Comparison of ENCODE assay signal across 8 mouse cellular contexts in genomic region chr17:35358763-35359469, GRCm38 (mm10). TPM values are rescaled to one million over a fixed set of nuclear protein-coding genes. Genes with fewer than 3 reads are reported as not detected.
DNase-seq lines count a peak whose midpoint lies in the region; ATAC-seq lines count a peak whose summit lies in the region.
"Had no signal": no experiment of that assay in that cellular context is flagged by ENCODE, and none has a peak within 500 bp of the region (broad histone marks: within the 10 kb centered on the region; RNA-seq: fewer than 3 reads in every experiment).

No protein-coding gene starts in this region.

- no peak for ATAC-seq in megakaryocyte, adult 5-6 weeks (ENCODE audit: poor library complexity, severe bottlenecking)
- no peak for ATAC-seq in forebrain, embryonic 14.5 days
- no peak for ATAC-seq in limb, embryonic 13.5 days (ENCODE audit: low FRiP score, low read depth)
- no peak for ATAC-seq in stomach, embryonic 14.5 days (ENCODE audit: insufficient number of reproducible peaks, insufficient read depth, low FRiP score, low read depth)

- peak overlapping the region; percentile 35; the same call in 1 of the 2 replicates for H3K9ac ChIP-seq in forebrain, embryonic 14.5 days (ENCODE audit: low read length)
- peak overlapping the region; percentile 61 for H3K9ac ChIP-seq in limb, embryonic 13.5 days
- no peak overlapping the region for H3K9ac ChIP-seq in stomach, embryonic 14.5 days (replicated peaks; ENCODE audit: low read depth, low read length)

- H3K4me1 ChIP-seq in megakaryocyte, embryonic 14.5 days = peaks cover 10% of the 10 kb centered on the region
- H3K4me1 ChIP-seq in forebrain, embryonic 14.5 days (ENCODE audit: control insufficient read depth, insufficient read depth, low read length) = no peaks in the 10 kb centered on the region; the same call in 1 of the 2 replicates
- H3K4me1 ChIP-seq in limb, embryonic 13.5 days = peaks cover 9% of the 10 kb centered on the region; the same call in 1 of the 2 replicates
- H3K4me1 ChIP-seq in stomach, embryonic 14.5 days (ENCODE audit: control insufficient read depth, insufficient read depth, low read length) = no peaks in the 10 kb centered on the region; the same call in 1 of the 2 replicates

- H3K4me3 ChIP-seq in megakaryocyte, embryonic 14.5 days (replicated peaks) = peak overlapping the region; percentile 88
- peak overlapping the region; percentile 23 for H3K4me3 ChIP-seq in forebrain, embryonic 14.5 days (ENCODE audit: low read depth, low read length)
- peak overlapping the region; percentile 43 for H3K4me3 ChIP-seq in limb, embryonic 13.5 days
- peak overlapping the region; percentile 29 for H3K4me3 ChIP-seq in stomach, embryonic 14.5 days (ENCODE audit: low read depth, low read length)

- H3K27me3 ChIP-seq in megakaryocyte, embryonic 14.5 days (replicated peaks) = peaks cover 18% of the 10 kb centered on the region
- 0 out of 2 replicates have a peak, but pooled peaks cover 13% of the 10 kb centered on the region for H3K27me3 ChIP-seq in forebrain, embryonic 14.5 days (replicated peaks; ENCODE audit: control insufficient read depth, insufficient read depth, low read length)
- H3K27me3 ChIP-seq in limb, embryonic 13.5 days = peaks cover 30% of the 10 kb centered on the region
- 0 out of 2 replicates have a peak, but pooled peaks cover 2% of the 10 kb centered on the region for H3K27me3 ChIP-seq in stomach, embryonic 14.5 days (ENCODE audit: control insufficient read depth, insufficient read depth, low read length)

- DNase-seq in forebrain, embryonic 14.5 days (ENCODE audit: low spot score) = no peak
- no peak for DNase-seq in layer of hippocampus, adult 18-20 months (ENCODE audit: low spot score in 2 of 2)
- no peak for DNase-seq in Muller cell, postnatal 12 days (ENCODE audit: inconsistent ontology term)
- DNase-seq: gastrocnemius, postnatal 10 days had no signal

- peaks cover 10% of the 10 kb centered on the region for H3K9me3 ChIP-seq in megakaryocyte, embryonic 14.5 days
- H3K9me3 ChIP-seq in forebrain, embryonic 14.5 days (replicated peaks; ENCODE audit: control insufficient read depth, low read length) = no peaks in the 10 kb centered on the region
- H3K9me3 ChIP-seq in limb, embryonic 13.5 days = peaks cover 8% of the 10 kb centered on the region
- H3K9me3 ChIP-seq in stomach, embryonic 14.5 days (ENCODE audit: control insufficient read depth, low read depth, low read length) = no peaks in the 10 kb centered on the region

- no peak overlapping the region for H3K27ac ChIP-seq in forebrain, embryonic 14.5 days (ENCODE audit: low read depth, low read length)
- H3K27ac ChIP-seq in limb, embryonic 13.5 days = no peak overlapping the region
- H3K27ac ChIP-seq in stomach, embryonic 14.5 days (ENCODE audit: low read length) = no peak overlapping the region

- WGBS in forebrain, embryonic 14.5 days = 12% methylated on average over 38 of the region's 38 CpGs
- WGBS in limb, embryonic 13.5 days = 6% methylated on average over 25 of the region's 38 CpGs
- WGBS in stomach, embryonic 14.5 days = 11% methylated on average over 37 of the region's 38 CpGs

- H3K36me3 ChIP-seq in megakaryocyte, embryonic 14.5 days (replicated peaks; ENCODE audit: low read length) = no peaks in the 10 kb centered on the region
- no peaks in the 10 kb centered on the region for H3K36me3 ChIP-seq in forebrain, embryonic 14.5 days (ENCODE audit: control insufficient read depth, insufficient read depth, low read length)
- no peaks in the 10 kb centered on the region for H3K36me3 ChIP-seq in limb, embryonic 13.5 days
- H3K36me3 ChIP-seq in stomach, embryonic 14.5 days (ENCODE audit: control insufficient read depth, insufficient read depth, low read length) = no peaks in the 10 kb centered on the region

- peak overlapping the region; percentile 61 for H3K4me2 ChIP-seq in forebrain, embryonic 14.5 days (ENCODE audit: low read length)
- H3K4me2 ChIP-seq in limb, embryonic 13.5 days (replicated peaks) = peak overlapping the region; percentile 74
- peak overlapping the region; percentile 51 for H3K4me2 ChIP-seq in stomach, embryonic 14.5 days (replicated peaks; ENCODE audit: low read depth, low read length)

RNA-seq across cellular contexts. Expression of gene H2-Q2, which starts 16.9 kb away (rescaled TPM):
- 6.7 TPM in 1 of 2 replicates, not detected in the other for polyA plus RNA-seq in megakaryocyte, embryonic 14.5 days (2012; ENCODE audit: insufficient read depth, low replicate concordance)
- total RNA-seq in megakaryocyte, adult 5-6 weeks (2015) = not detected in 2 replicates
- total RNA-seq in megakaryocyte, adult 5-6 weeks (2017) = not detected in 2 replicates
- 1.1 and 2.1 TPM in 2 replicates for polyA plus RNA-seq in forebrain, embryonic 14.5 days (2014; fragmentation: Nextera tagmentation; extraction: Ambion mirVana)
- polyA plus RNA-seq in limb, embryonic 13.5 days (2015; fragmentation: Nextera tagmentation; extraction: Ambion mirVana) = 0.69 and 0.89 TPM in 2 replicates
- polyA plus RNA-seq in stomach, embryonic 14.5 days (2014; fragmentation: Nextera tagmentation; extraction: Ambion mirVana) = 2.3 and 3.1 TPM in 2 replicates
- total RNA-seq in layer of hippocampus, adult 18-20 months (2021) = under 1 TPM; 0.46 to 0.50 TPM

RNA-seq across cellular contexts. Expression of gene H2-Q4, which starts 20.5 kb away (rescaled TPM):
- polyA plus RNA-seq in megakaryocyte, embryonic 14.5 days (2012; ENCODE audit: insufficient read depth, low replicate concordance) = 13.9 and 46.4 TPM in 2 replicates
- 10.3 and 12.4 TPM in 2 replicates for total RNA-seq in megakaryocyte, adult 5-6 weeks (2015)
- total RNA-seq in megakaryocyte, adult 5-6 weeks (2017) = 22.4 and 23.3 TPM in 2 replicates
- 0.54 and 0.60 TPM in 2 replicates for polyA plus RNA-seq in forebrain, embryonic 14.5 days (2014; fragmentation: Nextera tagmentation; extraction: Ambion mirVana)
- polyA plus RNA-seq in limb, embryonic 13.5 days (2015; fragmentation: Nextera tagmentation; extraction: Ambion mirVana) = 4.6 and 5.1 TPM in 2 replicates
- polyA plus RNA-seq in stomach, embryonic 14.5 days (2014; fragmentation: Nextera tagmentation; extraction: Ambion mirVana) = 2.1 and 3.3 TPM in 2 replicates
- 1 to 10 TPM; 1.5 to 2.4 TPM for total RNA-seq in layer of hippocampus, adult 18-20 months (2021)

RNA-seq across cellular contexts. Expression of gene H2-Q1, which starts 38.7 kb away (rescaled TPM):
- 1.5 and 7.3 TPM in 2 replicates for polyA plus RNA-seq in megakaryocyte, embryonic 14.5 days (2012; ENCODE audit: insufficient read depth, low replicate concordance)
- not detected in 2 replicates for total RNA-seq in megakaryocyte, adult 5-6 weeks (2015)
- not detected in 2 replicates for total RNA-seq in megakaryocyte, adult 5-6 weeks (2017)
- polyA plus RNA-seq in forebrain, embryonic 14.5 days (2014; fragmentation: Nextera tagmentation; extraction: Ambion mirVana) = 0.46 TPM in 1 of 2 replicates, not detected in the other
- 0.09 and 0.31 TPM in 2 replicates for polyA plus RNA-seq in limb, embryonic 13.5 days (2015; fragmentation: Nextera tagmentation; extraction: Ambion mirVana)
- 0.49 and 0.60 TPM in 2 replicates for polyA plus RNA-seq in stomach, embryonic 14.5 days (2014; fragmentation: Nextera tagmentation; extraction: Ambion mirVana)
- under 1 TPM; 0.15 to 0.25 TPM for total RNA-seq in layer of hippocampus, adult 18-20 months (2021)

Comparison
In these comparisons a context has a peak if more than half of its experiments do, and no peak if none do; other contexts are left out.
1. H3K4me3 ChIP-seq: peak in every context shown above with its lines; median percentile 88 in megakaryocyte, embryonic 14.5 days; 43 in limb, embryonic 13.5 days; 29 in stomach, embryonic 14.5 days; 23 in forebrain, embryonic 14.5 days.